Mouse (Mus musculus) kidney, postnatal 0 days (tissue): ENCODE results near the gene Hivep2. TPM values are rescaled to one million over a fixed set of nuclear protein-coding genes. Genes with fewer than 3 reads are reported as not detected.
A peak's percentile ranks its signal among the peaks of the same experiment; 100 is the strongest.

Experiments used
- ATAC-seq: fragments of 200-750 bp; cut with Nextera tagmentation; replicated peaks from 2 replicates; pipeline ENCODE4 v1.8.0; 2017; ENCODE audit warnings: low read depth, moderate number of reproducible peaks, moderate TSS enrichment, moderate library complexity; ENCODE audit not compliant: low FRiP score
- DNase-seq: peaks from one replicate; pipeline ENCODE4 v3.0.0-alpha.2; 2016; ENCODE audit warnings: low spot score
- H3K27ac ChIP-seq: fragments of 300-500 bp; sonication (generic); 2 replicates; pipeline ENCODE4 v1.5.1; 2014; ENCODE audit warnings: mild to moderate bottlenecking
- H3K27me3 ChIP-seq: fragments of 300-500 bp; sonication (generic); 2 replicates; pipeline ENCODE4 v1.6.1; 2014; ENCODE audit warnings: low read length, mixed read lengths; ENCODE audit not compliant: insufficient read depth
- H3K36me3 ChIP-seq: fragments of 300-500 bp; sonication (generic); 2 replicates; pipeline ENCODE4 v1.6.1; 2014; ENCODE audit warnings: low read length, mixed read lengths; ENCODE audit not compliant: insufficient read depth
- H3K4me1 ChIP-seq: fragments of 300-500 bp; sonication (generic); replicated peaks from 2 replicates; pipeline ENCODE4 v1.6.1; 2014; ENCODE audit warnings: antibody characterized with exemption, low read length, mixed read lengths; ENCODE audit not compliant: insufficient read depth
- H3K4me2 ChIP-seq: fragments of 300-500 bp; sonication (generic); 2 replicates; pipeline ENCODE4 v1.6.1; 2014; ENCODE audit warnings: mild to moderate bottlenecking, low read length, moderate library complexity, mixed read lengths
- H3K4me3 ChIP-seq: fragments of 300-500 bp; sonication (generic); replicated peaks from 2 replicates; pipeline ENCODE4 v1.5.1; 2014; ENCODE audit warnings: low read depth, low read length
- H3K9ac ChIP-seq: fragments of 300-500 bp; sonication (generic); 2 replicates; pipeline ENCODE4 v1.6.1; 2014; ENCODE audit warnings: low read depth, low read length
- H3K9me3 ChIP-seq: fragments of 300-500 bp; sonication (generic); replicated peaks from 2 replicates; pipeline ENCODE4 v1.6.1; 2016; ENCODE audit warnings: low read length, inconsistent platforms, mixed read lengths
- CTCF ChIP-seq: IDR thresholded peaks from 2 replicates; pipeline ENCODE4 v1.5.1; 2016; ENCODE audit warnings: antibody characterized with exemption, low read depth, mild to moderate bottlenecking, moderate library complexity
- WGBS: fragments of 180-500 bp; shearing (Covaris S2); extraction: QIAGEN DNeasy Blood & Tissue Kit; methylation state at CpG from one replicate; pipeline ENCODE4 v1.1.7; 2014; 5-methylcytosine and 5-hydroxymethylcytosine counted together
- polyA plus RNA-seq: library from polyadenylated mRNA; unstranded; fragments of >200 nt; fragmentation: Nextera tagmentation; extraction: Ambion mirVana; gene quantifications from 2 replicates; pipeline ENCODE4 v1.2.1, GENCODE M21; 2015

The Hivep2 gene
- polyA plus RNA-seq, 1 experiment from 2014 or later, result 3.4 TPM

GRCm38 (mm10) chr10:14043349-14043710 lies 77.5 kb downstream of the Hivep2 start:
- H3K9ac ChIP-seq, result no peak overlapping the region
- no peak overlapping the region for H3K4me3 ChIP-seq
- no peak for TF ChIP-seq CTCF
- 90% methylated on average over 4 of the region's 4 CpGs for WGBS
- no peak overlapping the region for H3K4me2 ChIP-seq
- H3K36me3 ChIP-seq, result no peaks in the 10 kb centered on the region
- peaks cover 21% of the 10 kb centered on the region; the same call in 1 of the 2 replicates for H3K4me1 ChIP-seq
- H3K27ac ChIP-seq, result no peak overlapping the region
- H3K9me3 ChIP-seq, result no peaks in the 10 kb centered on the region
- no peaks in the 10 kb centered on the region for H3K27me3 ChIP-seq
- ATAC-seq, result no peak
- DNase-seq, result no peak

GRCm38 (mm10) chr10:14044046-14044782 lies 78.3 kb downstream of the Hivep2 start:
- WGBS, result 45% methylated on average over 14 of the region's 14 CpGs
- no peak overlapping the region for H3K4me3 ChIP-seq
- H3K4me1 ChIP-seq, result peaks cover 21% of the 10 kb centered on the region; the same call in 1 of the 2 replicates
- H3K27me3 ChIP-seq, result no peaks in the 10 kb centered on the region
- no peaks in the 10 kb centered on the region for H3K9me3 ChIP-seq
- no peak for TF ChIP-seq CTCF
- no peak overlapping the region for H3K9ac ChIP-seq
- H3K27ac ChIP-seq, result no peak overlapping the region
- ATAC-seq, result no peak
- no peak for DNase-seq
- no peak overlapping the region for H3K4me2 ChIP-seq
- no peaks in the 10 kb centered on the region for H3K36me3 ChIP-seq

- WGBS, result 86% methylated on average over 5 of the region's 5 CpGs
- Histone ChIP-seq H3K27me3 (no peaks in the 10 kb centered on the region), H3K4me3 (no peak overlapping the region), H3K27ac (no peak overlapping the region), H3K4me1 (peaks cover 21% of the 10 kb centered on the region; the same call in 1 of the 2 replicates), H3K36me3 (no peaks in the 10 kb centered on the region), H3K4me2 (no peak overlapping the region), H3K9ac (no peak overlapping the region), H3K9me3 (no peaks in the 10 kb centered on the region)
- ATAC-seq, result no peak
- DNase-seq, result no peak
- no peak for TF ChIP-seq CTCF
Observed at GRCm38 (mm10) chr10:14044783-14045392, 79.0 kb downstream of the Hivep2 start.

GRCm38 (mm10) chr10:14045745-14046144 lies 79.9 kb downstream of the Hivep2 start:
- 19% methylated on average over 4 of the region's 4 CpGs for WGBS
- H3K4me1 ChIP-seq, result peaks cover 21% of the 10 kb centered on the region; the same call in 1 of the 2 replicates
- H3K9me3 ChIP-seq, result no peaks in the 10 kb centered on the region
- no peaks in the 10 kb centered on the region for H3K27me3 ChIP-seq
- H3K36me3 ChIP-seq, result no peaks in the 10 kb centered on the region
- ATAC-seq, result no peak
- peak; percentile 40 for DNase-seq
- no peak for TF ChIP-seq CTCF
- no peak overlapping the region for H3K4me3 ChIP-seq
- no peak overlapping the region for H3K9ac ChIP-seq
- H3K27ac ChIP-seq, result no peak overlapping the region
- H3K4me2 ChIP-seq, result no peak overlapping the region

GRCm38 (mm10) chr10:14046171-14046651 lies 80.3 kb downstream of the Hivep2 start:
- H3K4me1 ChIP-seq, result peaks cover 21% of the 10 kb centered on the region; the same call in 1 of the 2 replicates
- no peak for DNase-seq
- H3K4me3 ChIP-seq, result no peak overlapping the region
- H3K27me3 ChIP-seq, result no peaks in the 10 kb centered on the region
- H3K9ac ChIP-seq, result no peak overlapping the region
- H3K36me3 ChIP-seq, result no peaks in the 10 kb centered on the region
- WGBS, result 29% methylated on average over 4 of the region's 4 CpGs
- H3K27ac ChIP-seq, result 0 out of 2 replicates have a peak overlapping the region, but pooled peaks have one; percentile 19
- no peaks in the 10 kb centered on the region for H3K9me3 ChIP-seq
- 0 out of 2 replicates have a peak overlapping the region, but pooled peaks have one; percentile 1 for H3K4me2 ChIP-seq
- no peak for ATAC-seq
- no peak for TF ChIP-seq CTCF

- Histone ChIP-seq H3K4me3 (no peak overlapping the region), H3K4me2 (no peak overlapping the region), H3K27me3 (no peaks in the 10 kb centered on the region), H3K36me3 (no peaks in the 10 kb centered on the region), H3K4me1 (peaks cover 21% of the 10 kb centered on the region; the same call in 1 of the 2 replicates), H3K27ac (no peak overlapping the region), H3K9me3 (no peaks in the 10 kb centered on the region), H3K9ac (no peak overlapping the region)
- DNase-seq, result no peak
- ATAC-seq, result no peak
- TF ChIP-seq CTCF, result peak; percentile 58
- 77% methylated on average over 2 of the region's 2 CpGs for WGBS
Observed at GRCm38 (mm10) chr10:14046935-14047334, 81.1 kb downstream of the Hivep2 start.
